Mouse (Mus musculus): Measurements from ENCODE around the gene Rgs5. TPM values are rescaled to one million over a fixed set of nuclear protein-coding genes. Genes with fewer than 3 reads are reported as not detected.

The Rgs5 gene
- polyA plus RNA-seq, 1 experiment from 2014 or later: 3.1 TPM

DNA sequence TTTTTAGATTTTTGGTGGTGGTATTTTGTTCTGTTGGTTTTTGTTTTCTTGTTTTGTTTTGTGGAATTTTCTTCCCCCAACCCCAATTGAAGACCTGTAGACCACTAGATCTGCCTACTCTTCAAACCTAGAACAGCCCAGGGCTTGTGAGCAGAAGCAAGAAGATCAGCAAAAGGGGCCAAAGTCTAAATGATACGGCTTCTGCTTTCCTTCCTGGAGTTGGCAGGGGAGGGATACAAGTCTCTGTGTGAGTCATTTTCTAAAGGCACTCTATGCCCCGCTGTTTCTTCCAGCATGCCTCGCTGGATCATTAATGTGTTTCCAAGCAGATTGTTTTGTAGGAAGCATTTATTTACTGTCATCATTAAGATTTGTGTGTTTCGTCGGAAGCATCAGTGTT lies 85.8 kb downstream of the Rgs5 start:
- no peaks in the 10 kb centered on the region for H3K9me3 ChIP-seq
- H3K4me3 ChIP-seq: no peak overlapping the region
- WGBS: 89% methylated on average over 5 of the region's 5 CpGs
- H3K4me1 ChIP-seq: no peaks in the 10 kb centered on the region
- H3K27me3 ChIP-seq (replicated peaks; ENCODE audit: low read depth, poor library complexity, severe bottlenecking): 0 out of 2 replicates have a peak, but pooled peaks cover 5% of the 10 kb centered on the region
- no peak for DNase-seq (ENCODE audit: low spot score)
- no peaks in the 10 kb centered on the region for H3K36me3 ChIP-seq (replicated peaks)
- no peak overlapping the region for H3K27ac ChIP-seq (replicated peaks)

Other genes starting within 250 kb of the Rgs5 start
- 75.8 and 75.9 TPM in 2 replicates for gene Nuf2, start 124.0 kb upstream of the Rgs5 start, polyA plus RNA-seq (2016; fragmentation: Nextera tagmentation; extraction: Ambion mirVana)
- gene Rgs4, start 92.1 kb downstream of the Rgs5 start, polyA plus RNA-seq (2016; fragmentation: Nextera tagmentation; extraction: Ambion mirVana): 9.2 and 10.4 TPM in 2 replicates